Mouse (Mus musculus): ENCODE measurements around the gene Cipc.

Cipc gene

DNA sequence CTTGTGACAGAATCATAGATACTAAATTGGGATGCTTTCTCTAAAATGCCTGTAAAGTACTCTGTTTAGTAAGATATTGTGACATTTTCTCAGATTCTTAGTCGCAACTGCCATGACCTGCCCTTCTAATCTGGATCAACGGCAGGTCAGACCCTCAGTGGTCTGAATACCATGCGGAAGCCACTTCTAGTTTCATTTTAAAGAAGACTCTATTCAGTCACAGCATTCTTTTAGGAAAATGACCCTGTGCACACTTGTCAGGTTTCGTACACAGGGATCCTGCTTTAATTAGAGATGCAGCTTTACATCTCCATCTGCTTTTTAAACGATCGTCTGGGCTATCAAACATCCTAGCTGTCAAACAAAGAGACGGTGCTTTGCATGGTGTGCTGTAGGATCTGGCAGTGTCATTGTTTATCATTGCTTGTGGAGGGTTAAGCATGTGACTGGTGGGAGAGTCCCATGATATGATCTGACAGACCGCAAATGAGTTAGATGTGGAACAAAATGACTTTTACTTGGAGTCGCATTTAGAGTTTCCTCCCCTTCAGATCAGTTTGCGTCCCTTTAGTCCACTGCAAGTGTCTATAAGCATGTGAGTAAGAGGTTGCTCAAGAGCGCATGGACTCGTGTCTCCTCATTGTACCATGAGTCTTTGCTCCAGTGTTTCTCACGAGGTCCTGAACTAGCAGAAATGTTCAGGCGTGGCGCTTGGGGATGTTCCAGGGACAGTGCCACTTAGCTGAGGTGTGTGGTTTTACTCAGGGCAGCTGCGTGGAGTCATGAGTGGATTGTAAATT lies 3.5 kb downstream of the Cipc start:
- in situ Hi-C loops (cut with MboI; ENCODE audit: low pct_unique_long_range_greater_than_20kb in 1 of 2, low sequenced_read_pairs in 2 of 2, unreplicated experiment in 1 of 2): no loop called here

DNA sequence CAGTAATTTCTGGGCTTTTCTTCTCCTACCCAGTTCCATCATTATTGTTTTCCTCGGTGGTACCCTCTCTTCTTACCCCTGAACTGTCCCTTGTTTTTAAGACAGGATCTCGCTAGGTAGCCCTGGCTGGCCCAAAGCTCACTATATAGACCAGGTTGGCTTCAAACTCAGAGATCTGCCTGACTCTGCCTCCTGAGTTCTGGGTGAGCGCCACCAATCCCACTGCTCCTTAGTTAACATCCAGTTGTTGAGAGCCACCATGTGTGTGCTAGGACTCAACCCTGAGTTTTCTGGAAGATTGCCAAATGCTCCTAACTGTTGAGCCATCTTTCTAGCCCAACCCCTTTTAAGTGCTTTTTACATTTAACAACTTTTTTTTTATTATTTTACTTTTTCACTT lies 4.1 kb downstream of the Cipc start:
- in situ Hi-C loops (cut with MboI; ENCODE audit: low pct_unique_long_range_greater_than_20kb in 1 of 2, low sequenced_read_pairs in 2 of 2, unreplicated experiment in 1 of 2): no loop called here

DNA sequence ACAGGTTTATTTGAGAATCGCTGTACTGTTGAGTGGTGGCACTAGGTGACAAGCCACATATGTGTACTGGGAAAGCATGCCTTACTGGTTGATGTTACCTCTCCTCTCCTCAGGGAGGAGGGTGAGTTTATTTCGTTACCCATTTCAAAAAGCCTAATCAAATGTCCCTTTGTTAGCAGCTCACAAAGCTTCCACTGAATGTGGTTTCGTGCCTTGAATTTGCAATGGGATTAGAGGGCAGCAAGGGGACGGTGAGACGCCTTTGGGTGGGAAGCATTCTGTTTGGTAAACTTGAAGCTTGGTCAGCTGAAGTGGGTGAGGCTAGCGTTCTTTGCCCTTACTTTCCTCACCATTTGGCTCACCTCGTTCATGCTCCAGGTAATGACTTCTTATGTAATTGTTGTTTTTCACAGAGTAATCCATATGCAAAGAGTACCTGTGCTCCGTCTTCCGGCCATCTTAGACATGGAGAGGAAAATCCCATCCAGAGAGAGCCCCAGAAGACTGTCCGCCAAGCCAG lies 5.5 kb downstream of the Cipc start:
- in situ Hi-C loops (cut with MboI; ENCODE audit: low pct_unique_long_range_greater_than_20kb in 1 of 2, low sequenced_read_pairs in 2 of 2, unreplicated experiment in 1 of 2): no loop called here

DNA sequence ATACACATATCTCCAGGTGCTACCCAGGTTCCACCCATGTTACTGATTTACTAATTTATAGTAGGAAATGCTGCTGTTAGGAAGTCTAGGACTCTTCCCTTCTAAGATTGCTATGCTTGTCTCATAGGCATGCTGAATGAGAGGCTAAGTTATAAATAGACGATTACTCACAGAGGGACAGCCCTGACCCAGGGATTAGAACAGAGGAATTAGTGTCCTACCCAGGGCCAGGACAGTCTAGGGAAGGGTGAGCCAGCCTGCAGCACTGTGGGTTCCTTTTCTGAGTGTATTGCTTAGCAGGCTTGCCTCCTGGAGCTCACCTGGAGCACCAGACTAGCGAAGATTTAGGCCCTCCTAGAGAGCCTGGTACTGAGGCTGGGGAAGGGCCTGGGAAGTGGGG lies 9.1 kb downstream of the Cipc start:
- in situ Hi-C loops (cut with MboI; ENCODE audit: low pct_unique_long_range_greater_than_20kb in 1 of 2, low sequenced_read_pairs in 2 of 2, unreplicated experiment in 1 of 2): no loop called here

DNA sequence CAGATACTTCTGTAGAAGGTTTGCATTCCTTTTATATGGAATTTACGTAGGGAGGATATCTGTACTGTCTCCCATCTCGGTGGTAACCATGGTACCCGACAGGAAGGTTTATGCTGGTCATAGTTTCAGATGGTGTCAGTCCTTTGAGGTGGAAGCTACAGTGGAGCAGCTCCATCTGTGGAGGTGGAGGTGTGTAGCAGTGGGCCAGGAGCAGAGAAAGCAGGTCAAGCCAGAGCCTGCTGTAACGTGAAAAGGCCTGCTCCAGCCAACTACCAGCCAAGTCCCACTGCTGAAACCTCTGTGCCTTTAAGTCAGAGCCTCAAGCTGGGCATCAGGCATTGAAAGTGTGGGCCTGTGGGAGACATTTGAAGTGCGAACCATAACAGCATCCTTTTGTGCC lies 11.7 kb downstream of the Cipc start:
- in situ Hi-C loops (cut with MboI; ENCODE audit: low pct_unique_long_range_greater_than_20kb in 1 of 2, low sequenced_read_pairs in 2 of 2, unreplicated experiment in 1 of 2): no loop called here

DNA sequence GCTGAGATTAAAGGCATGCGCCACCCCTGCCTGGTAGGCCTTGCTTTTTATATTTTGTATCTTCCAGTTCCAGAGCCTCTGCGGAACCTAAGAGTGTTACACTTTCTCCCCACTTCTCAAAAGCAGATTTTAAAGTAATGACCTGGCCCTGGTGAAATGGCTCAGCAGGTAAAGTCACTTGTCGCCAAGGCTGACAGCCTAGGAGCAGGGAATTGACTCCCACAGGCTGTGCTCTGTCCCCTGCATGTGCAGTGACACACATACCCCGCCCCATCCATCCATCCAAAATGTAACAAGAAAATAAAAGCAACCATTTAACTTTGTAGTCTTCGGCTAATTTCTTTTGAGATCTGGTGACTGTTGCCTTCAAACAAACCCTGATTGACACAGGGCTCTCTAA lies 12.8 kb downstream of the Cipc start:
- in situ Hi-C loops (cut with MboI; ENCODE audit: low pct_unique_long_range_greater_than_20kb in 1 of 2, low sequenced_read_pairs in 2 of 2, unreplicated experiment in 1 of 2): no loop called here

DNA sequence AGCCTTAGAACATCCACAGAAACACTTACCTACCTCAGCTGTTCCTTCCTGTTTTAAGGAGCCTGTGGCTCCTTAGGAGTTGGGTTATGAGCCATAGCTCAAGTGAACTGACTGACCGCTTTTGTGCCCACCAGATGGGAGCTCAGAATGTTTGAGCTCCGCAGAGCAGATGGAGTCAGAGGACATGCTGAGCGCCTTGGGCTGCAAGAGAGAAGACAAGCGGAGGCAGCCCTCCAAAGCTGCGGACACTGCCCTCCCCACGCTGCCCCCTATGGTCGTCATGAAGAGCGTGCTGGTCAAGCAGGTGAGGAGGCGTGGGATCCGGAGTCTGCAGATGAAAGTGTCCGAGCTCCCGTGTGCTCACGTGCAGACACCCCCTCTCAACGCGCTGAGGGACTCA lies 13.3 kb downstream of the Cipc start:
- in situ Hi-C loops (cut with MboI; ENCODE audit: low pct_unique_long_range_greater_than_20kb in 1 of 2, low sequenced_read_pairs in 2 of 2, unreplicated experiment in 1 of 2): no loop called here

DNA sequence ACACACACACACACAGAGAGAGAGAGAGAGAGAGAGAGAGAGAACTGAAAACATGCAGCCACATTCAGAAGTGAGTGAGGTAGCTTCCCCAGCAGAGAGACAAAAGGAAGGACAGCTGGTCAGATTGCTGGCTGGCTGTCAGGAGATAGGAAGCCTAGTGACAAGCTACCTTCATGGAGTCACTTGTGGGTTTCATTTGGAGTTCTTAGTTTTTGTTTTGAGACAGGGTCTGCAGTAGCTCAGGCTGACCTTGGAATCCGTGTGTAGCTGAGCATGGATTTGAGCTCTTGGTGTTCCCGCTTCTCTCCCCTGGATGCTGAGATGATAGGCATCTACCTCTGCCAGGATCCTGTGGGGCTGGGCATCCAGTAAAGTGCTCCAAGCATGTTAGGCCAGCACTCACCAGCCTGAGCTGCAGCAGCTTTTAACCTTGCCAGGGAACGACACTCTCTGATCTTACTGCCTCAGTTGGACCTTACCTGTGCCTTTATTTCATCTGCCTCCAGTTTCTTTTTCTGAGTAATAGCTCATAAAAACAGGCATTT lies 14.0 kb downstream of the Cipc start:
- in situ Hi-C loops (cut with MboI; ENCODE audit: low pct_unique_long_range_greater_than_20kb in 1 of 2, low sequenced_read_pairs in 2 of 2, unreplicated experiment in 1 of 2): no loop called here

DNA sequence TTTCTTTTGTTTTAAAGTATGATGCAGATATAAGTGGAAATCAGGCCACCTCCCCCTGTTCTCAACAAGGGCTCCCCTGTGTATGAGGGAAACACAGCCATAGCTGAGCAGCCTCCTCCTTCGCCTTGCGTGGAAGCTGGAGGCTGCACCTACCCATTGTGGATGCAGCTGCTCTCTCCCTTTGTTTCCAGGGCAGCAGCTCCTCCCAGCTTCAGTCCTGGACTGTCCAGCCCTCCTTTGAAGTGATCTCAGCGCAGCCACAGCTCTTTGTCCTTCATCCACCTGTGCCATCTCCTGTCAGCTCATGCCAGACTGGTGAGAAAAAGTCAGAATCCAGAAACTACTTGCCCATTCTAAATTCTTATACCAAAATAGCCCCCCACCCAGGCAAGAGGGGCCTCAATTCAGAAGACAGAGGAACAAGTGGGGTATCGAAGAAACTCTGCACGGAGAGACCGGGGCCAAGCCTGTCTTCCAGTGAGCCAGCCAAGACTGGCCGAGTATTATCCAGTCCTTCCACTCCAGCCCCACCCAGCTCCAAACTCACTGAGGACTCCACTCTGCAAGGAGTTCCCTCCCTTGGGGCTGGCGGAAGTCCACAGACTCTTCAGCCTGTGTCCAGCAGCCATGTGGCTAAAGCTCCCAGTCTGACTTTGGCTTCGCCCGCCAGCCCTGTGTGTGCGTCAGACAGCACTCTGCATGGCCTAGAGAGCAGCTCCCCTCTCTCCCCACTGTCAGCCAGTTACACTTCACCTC lies 14.9 kb downstream of the Cipc start:
- in situ Hi-C loops (cut with MboI; ENCODE audit: low pct_unique_long_range_greater_than_20kb in 1 of 2, low sequenced_read_pairs in 2 of 2, unreplicated experiment in 1 of 2): no loop called here

DNA sequence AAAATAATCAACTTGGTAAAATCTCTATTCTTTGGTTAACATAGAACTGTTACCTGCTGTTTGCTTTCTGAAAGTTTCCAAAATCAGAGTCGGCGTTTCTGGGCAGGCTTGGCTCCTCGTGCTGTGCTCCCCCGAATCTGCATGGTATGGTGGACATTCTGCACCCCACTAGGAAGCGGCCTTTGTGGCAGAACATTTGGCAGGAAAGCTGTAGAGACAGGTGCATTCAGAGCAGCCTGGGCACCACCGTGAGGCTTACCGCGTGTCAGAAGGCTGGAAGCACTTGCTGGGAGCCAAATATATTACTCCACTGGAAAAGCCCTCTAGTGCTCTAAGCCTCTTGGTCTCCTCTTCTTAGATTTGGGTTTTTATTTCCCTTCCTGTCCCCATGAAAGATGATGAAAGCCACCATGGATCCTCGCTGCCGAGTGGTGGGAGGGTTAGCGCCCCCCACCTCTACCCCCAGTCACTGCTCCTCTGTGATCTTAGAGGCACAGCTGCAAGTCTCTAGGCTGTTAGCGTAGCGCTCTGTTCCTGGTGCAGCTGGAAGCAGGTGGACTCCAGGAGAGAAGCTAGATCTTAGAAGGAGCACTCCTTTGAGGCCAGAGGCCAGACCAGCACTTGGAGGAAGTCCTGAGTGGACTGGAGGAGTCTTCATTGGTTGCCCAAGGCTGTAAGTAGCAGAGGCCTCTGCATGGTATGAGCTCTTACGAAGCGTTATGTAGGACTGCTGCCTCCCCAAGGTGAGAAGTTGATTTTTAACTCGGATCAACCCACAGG lies 17.6 kb downstream of the Cipc start:
- in situ Hi-C loops (cut with MboI; ENCODE audit: low pct_unique_long_range_greater_than_20kb in 1 of 2, low sequenced_read_pairs in 2 of 2, unreplicated experiment in 1 of 2): no loop called here

DNA sequence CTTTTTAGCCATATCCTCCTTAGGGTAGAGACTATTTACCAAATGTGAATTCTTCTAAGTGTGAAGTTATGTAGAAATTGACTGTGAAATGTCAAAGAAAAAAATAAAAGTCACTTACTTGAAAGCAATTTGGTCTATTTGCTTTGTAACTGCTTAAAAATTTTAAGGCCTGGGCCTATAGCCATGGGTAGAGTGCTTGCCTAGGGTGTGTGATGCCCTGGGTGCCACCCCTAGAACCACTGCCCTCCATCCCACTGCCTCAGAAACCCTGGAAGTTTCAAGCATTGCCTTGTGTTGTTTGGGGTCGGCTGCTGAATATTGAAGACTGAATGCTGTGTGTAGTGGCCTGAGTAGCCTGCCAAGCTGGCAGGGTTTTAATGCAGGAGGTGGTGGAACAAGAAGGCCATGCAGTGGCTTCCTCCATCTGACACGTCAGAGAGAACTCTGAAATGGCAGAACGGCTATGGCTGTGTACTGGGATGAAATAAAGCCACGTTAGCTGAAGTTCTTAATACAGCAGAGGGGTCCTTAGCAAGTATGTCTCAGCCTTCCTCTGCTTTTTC lies 18.5 kb downstream of the Cipc start:
- in situ Hi-C loops (cut with MboI; ENCODE audit: low pct_unique_long_range_greater_than_20kb in 1 of 2, low sequenced_read_pairs in 2 of 2, unreplicated experiment in 1 of 2): no loop called here

DNA sequence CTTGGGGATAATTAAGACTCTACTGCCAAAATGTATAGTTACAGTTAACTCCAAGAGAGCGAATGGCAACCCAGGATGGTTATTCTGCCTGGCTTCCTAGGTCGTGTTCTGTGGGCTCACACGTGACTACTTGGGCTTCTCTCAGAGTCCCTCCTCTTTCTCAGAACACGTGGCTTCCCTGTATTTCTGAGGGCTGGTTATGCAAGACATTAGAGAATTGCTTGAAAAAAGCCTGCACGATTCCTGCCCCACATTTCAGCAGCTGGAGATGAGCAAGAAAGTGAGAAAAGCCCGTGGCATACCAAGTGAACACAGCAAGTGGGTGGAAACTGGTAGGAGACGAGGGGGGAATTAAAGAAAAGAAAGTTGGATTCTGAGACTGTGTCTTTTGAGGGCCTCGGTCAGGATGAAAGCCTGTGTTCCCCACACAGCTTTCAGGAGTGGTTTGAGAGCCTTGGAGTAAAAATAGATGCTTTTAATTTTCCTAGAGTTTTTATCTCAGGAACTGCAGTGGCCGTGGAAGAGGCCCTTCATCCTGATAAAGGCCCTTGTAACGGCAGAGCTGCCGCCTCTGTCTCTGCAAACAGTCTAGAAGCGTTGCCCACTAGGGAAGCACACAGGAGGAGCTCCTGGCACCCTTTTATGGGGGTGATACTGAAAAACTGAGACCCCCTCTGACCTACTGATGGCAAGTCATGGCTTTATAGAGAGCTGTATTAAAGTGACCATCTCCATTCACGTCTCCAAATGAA lies 21.8 kb downstream of the Cipc start:
- in situ Hi-C loops (cut with MboI; ENCODE audit: low pct_unique_long_range_greater_than_20kb in 1 of 2, low sequenced_read_pairs in 2 of 2, unreplicated experiment in 1 of 2): no loop called here

DNA sequence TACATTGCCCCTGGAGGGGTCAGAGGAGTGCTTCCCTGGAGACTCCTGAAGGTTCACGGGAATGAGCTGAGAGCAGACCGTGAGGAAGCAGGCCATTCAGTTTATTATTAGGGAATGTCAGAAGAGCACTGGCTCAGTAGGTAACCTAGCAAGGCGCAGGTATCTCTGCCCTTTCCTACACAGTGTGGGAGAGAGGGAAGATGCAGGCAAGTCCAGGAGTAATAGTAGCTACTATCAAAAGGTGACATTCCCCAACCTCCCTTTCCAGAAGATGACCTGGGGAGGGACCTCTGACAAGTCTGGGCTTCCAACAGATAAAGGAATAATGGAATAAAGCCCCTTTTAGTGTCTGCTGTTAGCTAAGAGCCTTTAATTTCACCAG lies 22.4 kb downstream of the Cipc start:
- in situ Hi-C loops (cut with MboI; ENCODE audit: low pct_unique_long_range_greater_than_20kb in 1 of 2, low sequenced_read_pairs in 2 of 2, unreplicated experiment in 1 of 2): no loop called here

DNA sequence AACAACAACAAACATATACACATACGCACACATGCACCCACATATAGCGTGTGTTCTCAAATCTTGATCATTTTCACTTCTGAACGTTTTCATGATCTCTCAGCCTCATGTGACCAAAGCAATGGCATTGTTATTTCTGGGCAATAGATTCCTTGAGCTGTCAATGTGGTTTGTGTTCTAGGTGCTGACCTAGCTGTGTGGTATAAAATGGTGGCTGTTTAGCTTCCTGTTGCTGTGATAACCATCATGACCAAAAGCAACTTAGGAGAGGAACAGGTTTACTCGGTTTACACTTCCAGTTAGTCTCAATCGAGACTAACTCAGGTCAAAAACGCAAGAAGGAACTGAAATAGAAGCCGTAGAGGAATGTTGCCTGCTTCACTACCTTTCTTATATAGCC lies 24.2 kb downstream of the Cipc start:
- in situ Hi-C loops (cut with MboI; ENCODE audit: low pct_unique_long_range_greater_than_20kb in 1 of 2, low sequenced_read_pairs in 2 of 2, unreplicated experiment in 1 of 2): loop anchor here in 1 of 2 experiments (10.0 kb wide), 1 partner anchor 196 kb away; no protein-coding TSS in a partner anchor

DNA sequence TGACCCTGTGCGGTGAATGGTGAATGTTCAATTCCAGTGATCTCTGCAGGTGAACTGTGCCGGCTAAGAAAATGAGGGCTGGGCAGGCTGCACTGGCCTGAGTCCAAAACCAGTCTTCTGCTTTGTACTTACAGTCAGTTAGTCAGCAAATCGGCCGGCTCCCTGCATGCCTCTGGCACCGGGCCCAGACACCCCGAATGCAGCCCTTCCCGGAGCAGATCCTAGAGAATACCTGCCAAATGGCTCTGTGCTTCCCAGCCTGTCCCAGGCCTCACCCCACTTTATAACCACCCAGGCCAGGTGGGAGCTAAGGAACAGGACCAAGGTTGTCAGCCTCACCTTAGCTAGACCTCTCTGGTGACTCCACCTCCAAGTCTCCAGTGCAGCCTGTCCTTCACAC lies 26.4 kb downstream of the Cipc start:
- in situ Hi-C loops (cut with MboI; ENCODE audit: low pct_unique_long_range_greater_than_20kb in 1 of 2, low sequenced_read_pairs in 2 of 2, unreplicated experiment in 1 of 2): loop anchor here in 1 of 2 experiments (10.0 kb wide), 1 partner anchor 198 kb away; no protein-coding TSS in a partner anchor

DNA sequence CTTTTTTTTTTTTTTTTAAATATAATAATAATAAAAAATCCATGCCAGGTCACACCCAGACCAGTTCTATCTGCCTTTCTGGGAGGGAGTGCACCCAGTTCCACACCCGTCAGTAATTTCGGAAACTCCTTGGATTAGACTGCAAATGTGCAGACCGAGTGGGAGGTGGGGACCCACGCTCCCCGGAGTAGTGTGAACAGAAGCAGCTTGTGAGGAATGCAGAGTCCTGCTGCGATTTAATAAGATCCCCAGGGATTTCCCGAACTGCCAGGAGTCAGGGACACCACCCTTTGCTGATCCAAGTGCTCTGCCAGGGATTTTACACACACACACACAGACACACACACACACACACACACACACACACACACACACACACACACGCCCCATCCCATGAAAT lies 26.9 kb downstream of the Cipc start:
- in situ Hi-C loops (cut with MboI; ENCODE audit: low pct_unique_long_range_greater_than_20kb in 1 of 2, low sequenced_read_pairs in 2 of 2, unreplicated experiment in 1 of 2): loop anchor here in 1 of 2 experiments (10.0 kb wide), 1 partner anchor 199 kb away; no protein-coding TSS in a partner anchor

DNA sequence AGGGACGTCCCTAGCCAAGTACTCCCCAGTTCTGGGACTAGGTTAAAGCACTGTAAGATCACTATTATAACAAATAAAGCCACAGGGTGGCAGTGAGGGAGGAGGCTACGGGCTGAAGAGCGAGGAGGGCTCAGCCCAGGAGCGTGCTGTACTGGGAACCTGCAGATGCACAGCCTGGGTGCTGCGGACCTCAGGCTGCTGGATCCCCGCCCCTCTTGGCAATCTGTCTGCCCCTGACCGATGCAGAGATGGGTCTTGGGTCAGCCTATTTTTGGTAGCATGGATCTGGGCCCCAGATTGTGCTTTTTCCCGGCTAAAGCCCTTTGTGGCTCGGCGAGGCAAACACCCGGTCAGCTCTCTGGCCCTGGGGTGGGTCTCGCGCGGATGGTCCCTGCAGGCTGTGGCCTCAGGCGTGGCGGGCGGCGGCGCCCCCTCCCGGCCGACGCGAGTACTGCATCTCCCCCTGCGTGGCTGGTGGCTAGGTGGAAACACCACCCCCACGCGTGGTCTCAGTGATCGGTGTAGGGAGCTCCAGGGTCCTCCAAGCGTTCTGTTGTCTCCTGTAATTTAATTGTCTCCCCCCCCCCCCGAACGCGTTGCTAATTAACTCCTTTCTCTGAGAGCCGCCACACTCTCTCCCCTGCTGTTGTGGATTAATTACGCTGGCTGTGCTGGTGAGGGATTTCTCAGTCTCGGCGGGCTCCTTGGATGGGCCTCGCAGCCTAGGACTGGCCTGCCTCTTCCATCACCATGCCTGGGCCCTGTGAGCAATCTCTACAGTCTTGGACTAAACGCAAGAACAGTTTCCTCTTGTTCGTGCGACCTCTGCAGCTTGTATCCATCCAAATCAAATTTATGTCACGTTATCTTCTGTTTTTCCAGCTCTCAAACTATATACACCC lies 27.8 kb downstream of the Cipc start:
- in situ Hi-C loops (cut with MboI; ENCODE audit: low pct_unique_long_range_greater_than_20kb in 1 of 2, low sequenced_read_pairs in 2 of 2, unreplicated experiment in 1 of 2): loop anchor here in 1 of 2 experiments (10.0 kb wide), 1 partner anchor 200 kb away; no protein-coding TSS in a partner anchor
